Mouse (Mus musculus) layer of hippocampus, postnatal 14 days (tissue): ENCODE results near the gene Gm10118. TPM values are rescaled to one million over a fixed set of nuclear protein-coding genes. Genes with fewer than 3 reads are reported as not detected.

Source experiments
- DNase-seq, 2 experiments: peaks; one replicate each; pipeline ENCODE4 v3.0.0; 2021 to 2022; ENCODE audit warnings: low spot score in 2 of 2, mixed read lengths in 1 of 2
- long read RNA-seq, 2 experiments: library from polyadenylated mRNA; stranded (forward); transcript quantifications; one replicate each; pipeline ENCODE4 v2.0.0; 2021
- total RNA-seq, 2 experiments: library from RNA; stranded (reverse); gene quantifications; 2 replicates each; pipeline ENCODE4 v1.2.3; 2021

The Gm10118 gene
- total RNA-seq, result 1 to 10 TPM in 1 of 2 experiments, under 1 TPM in 1; 0.74 to 2.0 TPM
- long read RNA-seq, experiment 1, result 0 reads
- long read RNA-seq, experiment 2, result 0 reads

DNA sequence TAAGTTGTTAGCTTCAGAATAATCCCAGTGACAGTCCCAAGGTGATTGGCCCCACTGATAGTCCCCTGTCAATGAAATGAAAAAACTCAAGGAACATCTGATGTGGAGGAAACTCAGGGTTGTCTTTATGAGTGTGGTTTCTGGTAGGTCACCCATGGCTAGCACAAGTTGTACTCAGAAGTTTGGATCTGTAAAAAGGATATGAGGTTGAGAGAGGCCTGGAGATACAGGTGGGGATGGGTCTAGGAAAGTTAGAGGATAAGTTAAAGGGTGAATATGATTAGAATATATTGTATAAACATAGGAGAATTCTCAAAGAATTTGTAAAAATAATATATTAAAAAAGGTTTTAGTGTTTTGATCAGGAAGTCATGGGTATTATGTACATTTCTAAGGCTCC is at the start of gene Gm10118:
TSS of gene Gm10118 (minus strand) at position 101 of the 400 bp plus-strand sequence.
- no peak for DNase-seq

- no peak for DNase-seq
These were observed 45.1 kb upstream of the Gm10118 start for GRCm38 (mm10) chr10:63972300-63972699.

DNA sequence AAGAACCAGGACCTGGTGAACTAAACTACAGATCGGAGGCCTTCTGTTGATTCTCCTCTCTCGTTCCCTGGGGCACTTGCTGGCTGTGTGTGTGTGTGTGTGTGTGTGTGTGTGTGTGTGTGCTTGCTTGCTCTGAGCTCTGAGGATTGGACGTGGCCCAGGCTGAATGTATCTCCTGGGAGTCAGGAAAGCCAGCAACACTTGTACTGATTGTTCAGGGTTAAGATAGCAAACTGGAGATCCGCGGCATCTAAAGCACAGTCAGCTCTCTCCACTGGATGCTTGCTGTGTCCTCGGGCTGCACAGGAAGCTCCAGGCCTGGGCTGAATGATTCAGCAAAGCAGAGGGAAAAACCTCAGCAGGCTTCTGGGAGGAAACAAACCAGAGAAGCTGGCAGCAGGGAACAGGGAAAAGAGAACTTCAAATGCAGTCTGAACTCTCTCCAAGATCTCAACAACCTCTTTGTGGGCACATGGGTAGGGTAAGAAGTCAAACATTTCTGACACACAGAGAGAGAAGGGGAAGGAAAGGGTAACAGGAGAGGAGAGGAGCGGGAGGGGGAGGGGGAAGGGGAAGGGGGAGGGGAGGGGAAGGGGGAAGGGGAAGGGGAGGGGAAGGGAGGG is 27.2 kb upstream of the Gm10118 start:
- DNase-seq, result peak in 1 of 2 experiments; percentile 15

GRCm38 (mm10) chr10:63951481-63951880 is 24.2 kb upstream of the Gm10118 start:
- DNase-seq, result no peak

DNA sequence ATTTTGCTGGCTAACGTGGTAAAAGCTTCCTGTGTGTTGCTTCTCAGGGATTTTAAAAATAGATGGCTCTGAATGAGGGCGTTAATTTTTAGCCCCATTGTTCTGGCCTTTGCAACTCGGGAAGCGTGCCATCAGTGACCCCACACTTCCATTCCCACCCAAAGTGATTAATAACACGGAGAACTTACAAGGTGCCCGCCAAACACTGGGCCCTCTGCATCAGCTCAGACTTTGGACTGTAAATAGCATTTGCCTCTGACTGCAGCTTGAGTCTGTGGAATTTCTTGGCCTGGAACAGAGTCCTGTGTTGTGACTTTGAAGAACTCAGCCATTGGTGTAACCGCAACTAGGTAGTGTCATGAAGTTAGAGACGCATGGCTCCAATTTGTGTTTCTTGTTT is 23.6 kb upstream of the Gm10118 start:
- DNase-seq, result no peak

GRCm38 (mm10) chr10:63947266-63947665 is 20.0 kb upstream of the Gm10118 start:
- DNase-seq, result no peak

GRCm38 (mm10) chr10:63945534-63945933 is 18.3 kb upstream of the Gm10118 start:
- no peak for DNase-seq

DNA sequence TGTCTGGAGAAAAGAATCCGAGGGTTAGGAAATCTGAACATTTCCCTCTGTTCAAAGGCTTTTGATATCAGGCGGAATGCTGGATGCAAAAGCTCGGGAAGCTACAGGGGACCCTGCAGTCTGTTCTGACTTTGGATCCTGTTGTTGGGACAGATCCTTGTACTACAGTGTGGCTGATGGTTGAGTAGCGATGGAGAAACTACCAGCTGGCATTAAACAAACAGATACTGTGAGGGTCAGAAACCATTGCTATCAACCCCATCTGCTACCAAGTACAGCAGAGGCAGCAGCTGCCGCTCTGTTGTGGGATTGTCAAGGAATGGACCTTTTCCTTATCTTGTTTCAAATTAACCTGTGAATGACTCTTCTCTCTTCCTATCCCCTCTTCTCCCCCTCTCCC is 6.7 kb upstream of the Gm10118 start:
- DNase-seq, result peak in 1 of 2 experiments; percentile 25

GRCm38 (mm10) chr10:63908878-63909277 is 18.4 kb downstream of the Gm10118 start:
- no peak for DNase-seq

DNA sequence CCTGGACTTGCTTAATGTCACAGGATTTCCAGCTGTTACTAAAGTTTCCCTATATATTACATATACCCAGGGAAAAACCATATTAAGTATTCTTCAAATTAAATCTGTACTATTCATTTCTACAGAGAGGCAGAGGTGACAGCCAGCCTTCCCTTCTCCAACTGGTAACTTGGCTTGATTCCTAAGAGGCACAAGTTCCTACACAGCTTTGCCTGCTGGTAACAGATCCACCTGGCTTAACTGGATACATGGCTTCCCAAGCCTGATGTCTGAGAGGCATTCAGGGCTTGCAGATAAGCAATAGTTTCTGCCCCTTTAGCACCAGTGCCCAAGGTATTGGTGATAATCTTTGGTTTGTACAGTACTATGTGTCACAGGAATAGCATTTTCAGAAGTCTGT is 27.3 kb downstream of the Gm10118 start:
- no peak for DNase-seq

GRCm38 (mm10) chr10:63894612-63895011 is 32.6 kb downstream of the Gm10118 start:
- no peak for DNase-seq

GRCm38 (mm10) chr10:63886449-63887088 is 40.7 kb downstream of the Gm10118 start:
- peak; percentile 17 to 25 for DNase-seq

DNA sequence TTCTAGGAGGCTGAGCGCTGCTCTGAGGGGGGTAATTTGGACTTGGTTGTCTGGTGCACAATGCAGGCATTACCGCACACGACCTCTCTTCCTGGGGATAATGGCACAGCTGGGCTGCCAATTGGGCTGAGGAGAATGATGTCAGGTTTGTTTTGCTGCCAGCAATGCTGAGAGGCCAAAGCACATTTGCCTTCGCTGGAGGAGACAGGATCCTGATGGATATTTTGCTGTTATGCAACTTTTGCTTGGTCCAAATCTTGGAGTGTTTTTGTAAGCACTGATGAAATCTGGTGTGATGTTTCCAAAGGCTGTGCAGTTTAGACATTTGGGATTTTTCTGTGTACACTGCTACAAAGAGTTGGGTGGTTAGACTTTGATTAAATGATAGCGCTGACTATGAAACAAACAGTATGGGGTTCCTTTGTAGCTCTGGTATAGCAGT is 46.8 kb downstream of the Gm10118 start:
- peak; percentile 14 to 50 for DNase-seq

Other genes with a start within 250 kb of the Gm10118 start
- gene Lrrtm3, start 162.8 kb upstream of the Gm10118 start, total RNA-seq, result 10 to 100 TPM; 12.6 to 16.4 TPM